Mouse (Mus musculus) stomach, postnatal 0 days (tissue): ENCODE data around the gene Erc2.

Experiments used
- CTCF ChIP-seq: IDR thresholded peaks from 2 replicates; pipeline ENCODE4 v1.5.1; 2016; ENCODE audit warnings: antibody characterized with exemption, low read depth, mild to moderate bottlenecking, moderate library complexity
- EP300 ChIP-seq: optimal IDR thresholded peaks from 2 replicates; pipeline ENCODE3; 2016; ENCODE audit warnings: antibody characterized with exemption

DNA sequence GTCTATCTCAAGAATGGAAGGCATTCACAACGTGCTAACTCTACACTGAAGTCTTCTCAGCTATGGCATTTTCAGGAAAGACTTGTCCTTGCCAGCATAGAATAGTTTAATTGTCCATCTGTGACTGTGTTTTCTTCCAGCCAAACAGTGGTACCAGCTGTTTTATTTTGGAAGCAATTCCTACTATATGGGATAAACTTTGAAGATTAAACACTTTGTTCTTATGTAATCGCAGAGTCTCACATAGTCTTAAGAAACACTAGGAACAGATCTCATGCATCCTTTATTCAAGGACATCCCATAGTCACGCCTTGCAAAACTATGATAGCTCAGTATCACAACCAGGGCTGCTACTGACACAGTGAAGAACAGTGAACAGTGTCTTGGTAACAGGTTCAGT is 506.8 kb downstream of the Erc2 start:
- no peak for TF ChIP-seq EP300
- no peak for TF ChIP-seq CTCF
